Mouse (Mus musculus) urinary bladder, postnatal 25 days (tissue): ENCODE results near the gene 1700012A03Rik.

Experiments
- DNase-seq: peaks from one replicate; pipeline ENCODE4 v3.0.0; 2022; ENCODE audit warnings: low spot score

1700012A03Rik gene

DNA sequence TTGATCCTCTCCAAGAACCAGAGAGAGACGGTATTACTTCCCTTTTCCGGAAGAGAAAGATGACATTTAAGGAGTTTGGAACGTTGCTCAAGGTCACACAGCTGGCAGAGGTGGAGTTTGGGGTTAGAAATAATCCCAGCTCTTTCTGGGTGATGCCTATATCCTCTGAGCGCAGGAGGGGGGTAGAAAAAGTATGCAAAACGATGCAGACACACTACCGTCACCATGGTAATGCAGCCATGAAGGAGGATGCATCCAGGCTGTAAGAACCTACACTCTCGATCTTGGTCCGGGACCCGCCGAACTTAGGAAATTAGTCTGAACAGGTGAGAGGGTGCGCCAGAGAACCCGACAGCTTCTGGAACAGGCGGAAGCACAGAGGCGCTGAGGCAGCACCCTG lies 43.3 kb downstream of the 1700012A03Rik start:
- no peak for DNase-seq

DNA sequence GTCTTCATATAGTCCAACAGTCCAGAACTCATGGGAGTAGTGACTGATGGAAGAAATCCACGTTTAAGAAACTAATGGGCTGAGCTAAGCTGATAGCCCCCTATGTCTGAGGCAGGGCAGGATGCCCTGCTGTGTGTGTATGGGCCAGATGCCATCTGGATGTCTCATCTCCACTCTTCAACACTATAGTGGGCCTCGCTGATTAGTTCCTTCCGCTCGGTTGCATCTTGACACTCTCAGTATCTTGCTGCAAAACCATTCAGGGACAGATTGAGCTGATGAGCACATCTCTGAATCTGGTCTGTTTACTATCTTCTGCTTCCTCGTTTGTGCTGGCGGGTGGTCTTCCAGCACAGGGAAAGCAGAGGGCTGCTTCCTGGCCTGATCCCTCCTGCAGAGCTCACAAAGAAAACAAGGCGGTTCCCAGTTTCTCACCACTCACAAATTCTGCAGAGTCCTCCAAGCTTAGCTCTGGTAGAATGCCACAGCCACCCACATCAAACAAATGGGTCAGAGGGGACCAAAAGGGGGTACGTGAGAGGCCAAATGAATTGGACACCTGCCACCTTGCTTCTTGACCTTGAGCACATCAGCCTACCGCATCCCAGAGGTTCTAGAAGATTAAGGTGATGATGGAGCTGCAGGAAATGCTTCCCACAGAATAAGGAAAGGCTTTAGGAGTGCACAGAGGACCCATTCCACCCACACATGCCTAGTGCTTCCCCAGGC lies 55.7 kb downstream of the 1700012A03Rik start:
- DNase-seq: no peak
